Mouse (Mus musculus) naive thymus-derived CD4-positive, alpha-beta T cell, adult 2 months (primary cell): ENCODE data around the gene Pik3c2a.
"Not testable (repeated sequence)": the region's sequence is repeated elsewhere in the genome, so short reads cannot be mapped to it uniquely, and the experiment has no call there.

Source experiments
- DNase-seq: peaks from one replicate; pipeline ENCODE4 v3.0.0-alpha.2; 2011; ENCODE audit warnings: low read depth

Pik3c2a gene

DNA sequence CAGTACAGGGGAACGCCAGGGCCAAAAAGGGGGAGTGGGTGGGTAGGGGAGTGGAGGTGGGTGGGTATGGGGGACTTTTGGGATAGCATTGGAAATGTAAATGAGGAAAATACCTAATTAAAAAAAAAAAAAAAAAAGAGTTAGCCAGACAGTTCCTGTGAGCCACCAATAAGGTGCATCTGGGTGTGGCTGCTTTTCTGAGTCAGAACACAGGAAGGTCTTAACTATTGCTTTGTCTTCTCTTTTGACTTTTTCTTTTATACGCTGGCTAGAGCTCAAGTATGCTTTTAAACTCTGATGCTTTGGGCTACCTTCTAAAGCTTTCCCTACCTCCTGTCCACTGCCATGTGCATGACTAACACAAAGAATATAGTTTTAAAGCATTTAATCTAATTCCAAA lies 55.9 kb downstream of the Pik3c2a start:
- not testable (repeated sequence) for DNase-seq

DNA sequence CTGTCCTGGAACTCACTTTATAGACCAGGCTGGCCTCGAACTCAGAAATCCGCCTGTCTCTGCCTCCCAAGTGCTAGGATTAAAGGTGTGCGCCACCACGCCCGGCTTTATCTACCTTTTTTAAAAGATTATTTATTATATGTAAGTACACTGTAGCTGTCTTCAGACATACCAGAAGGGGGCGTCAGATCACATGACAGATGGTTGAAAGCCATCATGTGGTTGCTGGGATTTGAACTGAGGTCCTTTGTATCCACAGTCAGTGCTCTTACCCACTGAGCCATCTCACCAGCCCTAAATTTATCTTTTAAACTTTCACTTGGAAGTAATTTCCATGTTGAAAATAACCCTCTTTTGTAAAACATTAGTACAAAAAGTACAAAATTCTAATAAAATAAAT lies 64.1 kb downstream of the Pik3c2a start:
- DNase-seq = not testable (repeated sequence)

GRCm38 (mm10) chr7:116374284-116374683 lies 69.0 kb downstream of the Pik3c2a start:
- DNase-seq = no peak

- peak; percentile 82 for DNase-seq
Observed at GRCm38 (mm10) chr7:116336226-116336625, 107.0 kb downstream of the Pik3c2a start.

DNA sequence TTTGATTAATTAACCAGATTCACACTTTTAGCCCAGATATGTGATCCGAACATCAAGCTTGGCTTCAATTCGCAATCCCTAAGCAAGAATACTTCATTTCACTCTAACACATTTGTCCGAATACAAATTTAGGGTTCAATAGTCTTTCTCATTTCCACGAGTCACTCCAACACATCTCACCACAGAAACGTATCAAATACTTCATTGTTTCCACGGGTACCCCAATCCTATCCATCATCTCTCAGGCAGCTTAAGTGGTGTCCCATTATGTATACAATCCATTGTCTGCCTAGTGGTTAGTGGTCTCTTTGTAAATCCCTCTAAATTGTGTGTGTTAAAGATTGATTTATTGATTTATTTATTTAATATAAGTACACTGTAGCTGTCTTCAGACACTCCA lies 108.1 kb downstream of the Pik3c2a start:
- no peak for DNase-seq

DNA sequence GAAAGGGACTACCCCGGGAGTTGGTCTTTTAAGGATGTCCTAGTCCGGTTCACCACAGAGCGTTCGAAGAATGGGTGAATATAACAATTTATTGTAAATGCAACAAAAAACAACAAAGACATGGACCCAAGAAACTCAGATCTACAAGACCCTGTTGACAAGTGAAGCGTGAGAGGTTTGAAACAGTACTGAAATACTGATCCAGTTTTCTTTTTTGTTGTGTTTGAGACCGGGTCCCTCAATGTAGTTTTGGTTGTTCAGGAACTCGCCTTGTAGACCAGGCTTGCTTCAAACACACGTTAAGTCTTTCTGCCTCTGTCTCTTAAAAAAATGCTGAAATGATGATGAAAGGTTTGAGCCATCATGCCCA lies 108.6 kb downstream of the Pik3c2a start:
- DNase-seq = no peak

- peak; percentile 97 for DNase-seq
Observed at GRCm38 (mm10) chr7:116333713-116334668, 109.3 kb downstream of the Pik3c2a start, which contains the start of gene Rps13. Gene Rps13, minus strand, starts transcription at chr7:116334195.

GRCm38 (mm10) chr7:116331246-116331645 lies 112.0 kb downstream of the Pik3c2a start:
- peak; percentile 21 for DNase-seq

DNA sequence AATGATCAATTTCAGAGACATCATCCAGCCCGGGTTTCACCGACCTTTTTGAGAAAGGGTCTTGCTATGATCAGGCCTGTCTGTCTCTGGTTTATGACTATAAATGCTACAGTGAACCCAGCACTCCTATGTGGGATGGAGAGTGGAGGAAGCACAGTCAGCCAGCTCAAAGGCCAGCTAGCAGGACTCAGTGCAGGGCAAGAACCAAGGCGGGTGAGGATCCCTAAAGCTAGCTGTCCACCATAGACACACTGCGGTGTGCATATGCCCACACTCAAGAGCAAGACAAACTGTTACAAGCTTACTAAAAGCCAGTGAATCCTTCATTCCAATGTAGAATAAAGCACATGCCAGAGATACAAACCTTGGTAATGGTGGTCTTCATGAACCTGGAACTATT lies 113.4 kb downstream of the Pik3c2a start:
- peak; percentile 27 for DNase-seq

DNA sequence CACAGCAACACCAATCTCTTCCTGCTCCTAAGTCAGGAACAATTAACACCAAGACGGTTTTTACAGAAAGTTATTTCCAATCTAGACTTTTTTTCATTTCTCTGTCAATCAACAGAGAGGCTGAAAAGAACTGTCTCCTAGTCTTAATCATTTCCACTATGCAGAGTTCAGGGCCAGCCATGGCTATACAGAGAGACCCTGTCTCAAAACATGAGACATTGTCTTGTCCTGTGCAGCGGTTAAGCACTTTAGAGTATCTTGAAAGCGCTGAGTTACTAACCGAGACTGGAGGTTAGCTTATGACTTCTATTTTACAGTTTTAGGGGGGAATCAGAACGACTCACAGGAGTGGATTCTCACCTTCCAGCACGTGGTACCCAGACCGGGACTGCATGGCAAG lies 114.5 kb downstream of the Pik3c2a start:
- DNase-seq = no peak

- DNase-seq = peak; percentile 83
Observed at GRCm38 (mm10) chr7:116327901-116328300, 115.3 kb downstream of the Pik3c2a start.

DNA sequence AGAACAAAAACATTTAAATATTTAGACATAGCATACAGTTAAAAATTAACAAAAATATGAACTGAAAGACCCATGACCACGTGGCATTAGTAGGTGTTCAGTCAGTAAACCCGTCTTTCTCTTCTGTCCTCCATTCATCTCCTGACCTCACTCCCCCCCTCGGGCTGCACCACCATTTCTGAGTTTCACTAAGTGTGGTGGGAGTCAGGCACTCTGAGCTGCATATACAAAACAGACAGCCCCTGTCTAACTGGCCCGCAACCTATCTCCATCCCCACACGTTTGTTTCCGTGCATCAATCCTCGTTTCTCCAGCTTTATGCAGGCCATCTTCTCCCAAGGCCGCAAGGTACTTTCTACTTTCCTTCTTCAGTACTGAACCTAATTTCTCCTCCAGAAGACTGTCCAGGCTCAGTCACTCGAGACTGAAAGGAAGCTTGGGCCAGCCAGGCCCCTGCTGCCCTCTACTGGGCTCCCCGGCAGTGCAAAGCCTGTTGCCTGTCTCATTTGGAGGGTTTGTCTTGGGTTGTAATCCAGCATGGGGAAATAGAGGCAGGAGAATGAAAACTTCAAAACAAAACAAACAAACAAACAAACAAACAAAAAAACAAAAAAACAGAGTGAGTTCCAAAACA lies 119.8 kb downstream of the Pik3c2a start:
- DNase-seq = peak; percentile 67

- peak; percentile 51 for DNase-seq
Observed at GRCm38 (mm10) chr7:116309456-116309855, 133.8 kb downstream of the Pik3c2a start.

DNA sequence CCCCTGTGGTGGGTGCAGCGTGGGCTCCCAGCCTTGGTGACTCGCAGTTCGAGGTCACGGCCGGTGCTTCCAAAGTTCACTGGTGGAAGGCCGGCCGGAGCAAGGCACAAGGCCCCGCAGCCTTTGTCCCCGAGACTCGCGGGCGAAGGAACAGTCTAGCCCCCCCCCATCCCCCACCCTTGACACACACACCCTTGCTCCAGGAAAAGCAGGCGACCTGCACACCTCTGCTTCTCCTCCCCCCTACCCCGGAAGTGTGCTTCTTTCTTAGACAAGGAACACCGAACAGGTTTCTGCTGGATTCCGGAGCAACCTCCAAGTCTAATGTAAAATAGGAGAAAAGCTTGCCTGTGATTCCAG lies 134.6 kb downstream of the Pik3c2a start:
- no peak for DNase-seq

GRCm38 (mm10) chr7:116307871-116308631 lies 135.2 kb downstream of the Pik3c2a start, which contains the start of gene Plekha7:
Gene Plekha7, minus strand, starts transcription at chr7:116308376.
- peak; percentile 73 for DNase-seq

- DNase-seq = peak; percentile 47
Observed at GRCm38 (mm10) chr7:116307099-116307870, 136.0 kb downstream of the Pik3c2a start.

- no peak for DNase-seq
Observed at GRCm38 (mm10) chr7:116306601-116307000, 136.6 kb downstream of the Pik3c2a start.

DNA sequence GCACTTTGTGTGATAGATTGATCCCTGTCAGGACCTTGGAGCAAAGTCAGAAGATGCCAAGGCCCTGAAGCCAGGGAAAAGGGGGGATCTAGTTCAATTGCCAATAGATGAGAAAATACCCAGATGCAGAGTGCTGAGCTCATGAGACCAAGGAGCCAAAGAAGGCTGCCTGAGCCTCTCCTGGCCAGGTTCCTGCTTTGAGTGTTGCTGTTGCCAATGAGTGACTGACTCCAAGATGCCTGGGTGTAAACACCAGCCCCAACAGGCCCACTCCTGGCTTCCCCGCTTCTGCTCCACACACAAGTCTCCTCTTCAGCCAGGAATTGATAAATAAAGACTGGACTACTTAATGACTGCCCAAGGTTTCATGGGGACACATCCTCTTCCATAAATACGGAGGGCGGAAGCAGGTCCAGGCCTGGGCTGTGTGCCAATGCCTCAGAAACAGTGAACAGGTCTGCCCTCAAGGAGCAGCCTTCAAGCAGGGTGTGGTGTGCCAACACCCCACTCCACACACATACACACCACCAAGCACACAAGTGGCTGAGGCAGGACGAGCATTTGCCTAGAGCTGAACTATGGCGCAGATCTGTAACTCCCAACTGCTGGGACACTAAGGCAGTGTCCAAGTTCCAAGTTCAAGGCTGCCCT lies 141.5 kb downstream of the Pik3c2a start:
- DNase-seq = no peak

DNA sequence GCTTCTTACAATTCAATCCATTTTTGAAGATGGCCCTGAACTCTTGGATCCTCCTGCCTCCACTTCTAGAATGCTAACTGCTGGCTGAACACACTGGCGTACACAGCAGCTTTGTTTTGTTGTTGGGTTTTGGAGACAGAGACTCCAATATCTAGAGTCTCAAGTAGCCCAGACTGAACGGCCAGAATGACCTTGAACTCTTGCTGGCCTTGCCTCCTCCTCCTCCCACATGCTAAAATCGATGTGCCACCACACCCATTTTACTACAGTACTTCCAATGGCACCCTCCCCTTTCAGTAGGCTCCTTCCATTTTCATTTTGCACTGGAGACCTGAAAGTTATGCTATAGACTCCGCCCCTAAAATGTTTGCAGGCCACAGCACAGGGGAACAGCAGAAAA lies 142.1 kb downstream of the Pik3c2a start:
- no peak for DNase-seq

DNA sequence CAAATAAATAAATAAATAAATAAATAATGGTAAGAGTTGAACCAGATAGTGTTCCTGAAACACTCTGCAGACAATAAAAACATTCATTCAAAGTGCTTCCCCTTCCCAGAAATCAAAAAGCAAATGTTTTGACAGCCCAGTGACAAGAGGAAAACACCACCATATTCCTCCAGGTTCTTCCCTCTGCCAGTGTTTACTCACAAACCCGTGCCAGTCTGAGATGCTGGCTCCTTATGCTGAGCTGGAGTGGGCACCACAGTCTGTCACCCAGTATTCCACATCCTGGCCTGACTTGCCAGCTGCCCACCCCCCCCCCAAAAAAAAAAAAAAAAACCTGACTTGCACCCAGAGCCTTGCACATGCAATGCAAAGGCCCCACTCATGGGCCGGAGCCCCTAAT lies 144.4 kb downstream of the Pik3c2a start:
- no peak for DNase-seq

- no peak for DNase-seq
Observed at GRCm38 (mm10) chr7:116298389-116298788, 144.9 kb downstream of the Pik3c2a start.
